Mouse (Mus musculus): ENCODE measurements at regions not wholly inside any gene's neighbourhood (a gene's known extent, or its start where the extent isn't known, plus 50 kb on each side); places are given as distances from the start of the nearest gene placed in this dataset.

GRCm38 (mm10) chr9:84194716-84195115, 269.8 kb downstream of the Bckdhb start:
- Histone ChIP-seq H3K4me3 (ENCODE audit: control insufficient read depth in 1 of 2, insufficient read depth in 1 of 2, low read depth in 2 of 2, low read length in 2 of 2) (no peak overlapping the region), H3K4me1 (ENCODE audit: control insufficient read depth in 1 of 2, insufficient read depth in 2 of 2, low read length in 2 of 2) (no peaks in the 10 kb centered on the region), H3K9ac (ENCODE audit: control insufficient read depth, low read depth, low read length, poor library complexity, severe bottlenecking) (no peak overlapping the region), H3K36me3 (ENCODE audit: control insufficient read depth in 1 of 2, insufficient read depth in 2 of 2, low read length in 2 of 2) (no peaks in the 10 kb centered on the region), H3K79me2 (ENCODE audit: control insufficient read depth, insufficient read depth, low read length, poor library complexity) (no peaks in the 10 kb centered on the region), H3K27ac (ENCODE audit: control insufficient read depth, low read depth, low read length) (no peak overlapping the region), H3K27me3 (ENCODE audit: control insufficient read depth in 1 of 2, insufficient read depth in 2 of 2, low read length in 2 of 2) (no peaks in the 10 kb centered on the region; a peak in 1 of 4 replicates), H3K9me3 (replicated peaks; ENCODE audit: insufficient read depth, low read length) (no peaks in the 10 kb centered on the region)
- TF ChIP-seq ZNF384 (IDR thresholded peaks at IDR 0.05; ENCODE audit: low read depth, low read length) = no peak
- TF ChIP-seq SIN3A (IDR thresholded peaks at IDR 0.05; ENCODE audit: low read length) = no peak
- TF ChIP-seq MYB (IDR thresholded peaks at IDR 0.05; ENCODE audit: low read depth, low read length) = no peak
- DNase-seq (ENCODE audit: low read depth, low spot score) = no peak

- H3K27ac ChIP-seq (ENCODE audit: control insufficient read depth, low read depth, low read length) = no peak overlapping the region
These were observed 270.4 kb downstream of the Bckdhb start for GRCm38 (mm10) chr9:84195338-84195737.

DNA sequence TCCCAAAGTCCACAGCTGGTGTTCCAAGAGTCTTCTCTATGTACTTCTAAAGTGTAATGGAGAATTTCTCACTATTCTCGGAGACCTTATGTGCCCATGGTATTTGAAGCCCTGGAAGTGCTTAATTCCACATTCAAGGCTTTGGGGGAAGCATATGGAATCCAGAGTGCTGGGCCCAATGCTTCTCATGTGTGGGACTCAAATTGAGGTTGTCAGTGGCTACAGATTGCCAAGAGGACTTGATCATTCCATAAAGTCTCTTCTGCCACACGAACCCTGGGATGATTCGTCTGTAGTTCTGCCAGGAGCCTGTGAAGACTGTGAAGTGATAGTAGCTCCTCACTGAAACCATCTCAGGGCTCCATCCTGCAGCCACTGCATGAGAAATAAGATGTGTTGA, 275.3 kb downstream of the Bckdhb start:
- no peak overlapping the region for H3K27ac ChIP-seq (ENCODE audit: control insufficient read depth, low read depth, low read length)
- H3K4me3 ChIP-seq (ENCODE audit: control insufficient read depth in 1 of 2, insufficient read depth in 1 of 2, low read depth in 2 of 2, low read length in 2 of 2) = no peak overlapping the region
- no peaks in the 10 kb centered on the region for H3K27me3 ChIP-seq (ENCODE audit: control insufficient read depth in 1 of 2, insufficient read depth in 2 of 2, low read length in 2 of 2)
- TF ChIP-seq TCF12 (IDR thresholded peaks at IDR 0.05; ENCODE audit: low read depth, low read length) (no peak), TAL1 (IDR thresholded peaks at IDR 0.05; ENCODE audit: low read length) (no peak)
- H3K4me1 ChIP-seq (ENCODE audit: control insufficient read depth in 1 of 2, insufficient read depth in 2 of 2, low read length in 2 of 2) = no peaks in the 10 kb centered on the region
- no peaks in the 10 kb centered on the region for H3K9me3 ChIP-seq (replicated peaks; ENCODE audit: insufficient read depth, low read length)
- no peak overlapping the region for H3K9ac ChIP-seq (ENCODE audit: control insufficient read depth, low read depth, low read length, poor library complexity, severe bottlenecking)
- DNase-seq (ENCODE audit: low read depth, low spot score) = no peak
- no peaks in the 10 kb centered on the region for H3K36me3 ChIP-seq (ENCODE audit: control insufficient read depth in 1 of 2, insufficient read depth in 2 of 2, low read length in 2 of 2)
- no peaks in the 10 kb centered on the region for H3K79me2 ChIP-seq (ENCODE audit: control insufficient read depth, insufficient read depth, low read length, poor library complexity)

More at GRCm38 (mm10) chr9:84195338-84195737, 270.4 kb downstream of the Bckdhb start:
- no peaks in the 10 kb centered on the region for H3K9me3 ChIP-seq (replicated peaks; ENCODE audit: insufficient read depth, low read length)
- TF ChIP-seq UBTF (IDR thresholded peaks at IDR 0.05; ENCODE audit: borderline replicate concordance, insufficient read depth, low read depth, low read length) (no peak), SIN3A (IDR thresholded peaks at IDR 0.05; ENCODE audit: low read length) (no peak), HCFC1 (IDR thresholded peaks at IDR 0.05; ENCODE audit: low read depth, low read length) (no peak), POLR2AphosphoS5 (IDR thresholded peaks at IDR 0.05; ENCODE audit: borderline replicate concordance, low read depth, low read length) (no peak), USF2 (IDR thresholded peaks at IDR 0.05; ENCODE audit: borderline replicate concordance in 1 of 2, insufficient read depth in 1 of 2, low read depth in 1 of 2, low read length in 2 of 2) (no peak), GABPA (IDR thresholded peaks at IDR 0.05; ENCODE audit: low read depth, low read length) (no peak), ZNF384 (IDR thresholded peaks at IDR 0.05; ENCODE audit: low read depth, low read length) (no peak), MXI1 (IDR thresholded peaks at IDR 0.05; ENCODE audit: low read depth, low read length) (no peak), ZMIZ1 (IDR thresholded peaks at IDR 0.05; ENCODE audit: low read depth, low read length) (no peak), JUND (IDR thresholded peaks at IDR 0.05; ENCODE audit: low read depth, low read length) (no peak), KAT2A (conservative IDR thresholded peaks at IDR 0.05; ENCODE audit: low read depth, low read length) (no peak), MYB (IDR thresholded peaks at IDR 0.05; ENCODE audit: low read depth, low read length) (no peak), MAZ (IDR thresholded peaks at IDR 0.05; ENCODE audit: low read depth, low read length) (no peak), ELF1 (IDR thresholded peaks at IDR 0.05; ENCODE audit: low read depth, low read length) (no peak), CHD1 (IDR thresholded peaks at IDR 0.05; ENCODE audit: low read depth, low read length) (no peak), GATA1 (IDR thresholded peaks at IDR 0.05; ENCODE audit: low read depth, low read length) (no peak), NELFE (IDR thresholded peaks at IDR 0.05; ENCODE audit: low read depth, low read length) (no peak), MAFK (IDR thresholded peaks at IDR 0.05; ENCODE audit: borderline replicate concordance, low read depth, low read length) (no peak), ZC3H11A (IDR thresholded peaks at IDR 0.05; ENCODE audit: low read depth, low read length) (no peak)
- H3K4me3 ChIP-seq (ENCODE audit: control insufficient read depth in 1 of 2, insufficient read depth in 1 of 2, low read depth in 2 of 2, low read length in 2 of 2) = no peak overlapping the region
- DNase-seq (ENCODE audit: low read depth, low spot score) = no peak
- H3K27me3 ChIP-seq (ENCODE audit: control insufficient read depth in 1 of 2, insufficient read depth in 2 of 2, low read length in 2 of 2) = no peaks in the 10 kb centered on the region; a peak in 1 of 4 replicates
- no peaks in the 10 kb centered on the region for H3K36me3 ChIP-seq (ENCODE audit: control insufficient read depth in 1 of 2, insufficient read depth in 2 of 2, low read length in 2 of 2)
- H3K79me2 ChIP-seq (ENCODE audit: control insufficient read depth, insufficient read depth, low read length, poor library complexity) = no peaks in the 10 kb centered on the region
- H3K9ac ChIP-seq (ENCODE audit: control insufficient read depth, low read depth, low read length, poor library complexity, severe bottlenecking) = no peak overlapping the region
- no peaks in the 10 kb centered on the region for H3K4me1 ChIP-seq (ENCODE audit: control insufficient read depth in 1 of 2, insufficient read depth in 2 of 2, low read length in 2 of 2)
